Mouse (Mus musculus) layer of hippocampus, adult 11-12 months (tissue): ENCODE measurements at regions not wholly inside any gene's neighbourhood (a gene's known extent, or its start where the extent isn't known, plus 50 kb on each side); places are given as distances from the start of the nearest gene placed in this dataset.

Experiments used
- DNase-seq: peaks from one replicate; pipeline ENCODE4 v3.0.0; 2022; ENCODE audit warnings: low spot score

GRCm38 (mm10) chr1:142838663-142839062 lies 801.8 kb upstream of the B3galt2 start:
- no peak for DNase-seq

DNA sequence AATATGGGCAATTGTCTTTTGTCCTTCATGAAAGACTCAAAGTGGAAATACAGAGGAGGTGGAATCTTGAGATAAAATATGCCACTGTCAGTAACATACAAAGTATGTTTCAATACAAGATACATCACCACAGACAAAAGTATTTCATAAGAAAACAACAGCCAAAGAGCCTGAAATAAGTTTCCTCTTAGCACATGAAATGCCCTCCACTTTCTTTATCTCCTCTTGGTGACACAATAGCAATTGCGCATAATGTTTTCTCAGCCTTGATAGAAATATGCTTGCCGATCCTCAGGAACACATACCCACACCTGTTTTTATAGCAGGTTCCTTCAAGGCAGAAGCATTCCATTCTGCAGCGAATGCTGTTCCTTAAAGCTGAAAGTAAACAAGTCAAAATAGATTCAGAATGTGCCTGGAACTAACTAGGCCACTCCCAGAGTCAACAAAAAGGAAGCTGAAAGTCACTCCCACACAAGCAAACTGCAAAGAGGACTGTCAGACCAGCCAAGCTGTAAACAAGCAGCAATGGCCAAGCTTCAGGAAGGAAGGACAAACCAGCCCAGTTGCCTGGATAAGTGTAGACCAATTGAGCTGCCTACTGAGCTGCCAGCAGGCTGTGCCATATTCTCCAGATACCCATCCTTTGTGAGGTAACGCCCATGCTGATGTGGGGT lies 773.3 kb upstream of the B3galt2 start:
- DNase-seq = no peak

DNA sequence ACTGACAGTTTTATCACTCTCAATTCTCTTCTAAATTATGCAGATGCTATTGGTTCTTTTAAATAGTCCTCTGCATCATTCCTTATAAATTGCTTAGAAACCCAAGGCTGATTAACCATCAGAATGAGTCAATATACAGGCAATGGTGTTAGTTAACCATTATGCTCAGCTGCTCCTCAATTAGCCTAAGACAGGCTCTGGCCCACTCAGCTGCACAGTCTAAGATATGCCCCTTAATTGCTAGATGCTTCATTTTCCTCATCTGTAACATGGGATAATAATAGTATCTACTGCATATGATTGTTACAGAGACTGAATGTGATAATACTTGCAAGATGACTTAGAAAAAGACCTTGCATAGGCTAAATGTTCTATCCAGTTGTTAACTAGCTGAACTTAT lies 748.6 kb upstream of the B3galt2 start:
- no peak for DNase-seq

GRCm38 (mm10) chr1:142893156-142893555 lies 747.3 kb upstream of the B3galt2 start:
- no peak for DNase-seq

- DNase-seq = no peak
Observed at GRCm38 (mm10) chr1:142894145-142894544, 746.3 kb upstream of the B3galt2 start.

DNA sequence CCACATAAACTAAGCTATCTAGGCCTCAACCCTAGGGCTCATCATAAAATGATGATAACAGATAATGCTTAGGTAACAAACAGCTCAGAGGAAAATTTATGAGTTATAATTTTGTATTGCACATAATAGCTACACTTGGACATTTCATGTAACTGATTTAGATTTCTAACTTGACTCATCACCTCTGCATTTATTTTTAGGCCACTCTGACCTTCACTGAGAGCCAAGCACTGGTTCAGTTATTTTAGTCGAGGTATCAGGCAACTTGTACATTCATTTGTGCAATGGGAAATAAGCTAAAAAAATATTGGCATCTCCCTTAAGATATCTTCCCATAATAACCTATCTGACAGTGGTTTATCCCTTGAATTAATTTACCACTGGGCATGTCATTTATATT lies 745.4 kb upstream of the B3galt2 start:
- no peak for DNase-seq

- DNase-seq = no peak
Observed at GRCm38 (mm10) chr1:142909907-142910306, 730.6 kb upstream of the B3galt2 start.

DNA sequence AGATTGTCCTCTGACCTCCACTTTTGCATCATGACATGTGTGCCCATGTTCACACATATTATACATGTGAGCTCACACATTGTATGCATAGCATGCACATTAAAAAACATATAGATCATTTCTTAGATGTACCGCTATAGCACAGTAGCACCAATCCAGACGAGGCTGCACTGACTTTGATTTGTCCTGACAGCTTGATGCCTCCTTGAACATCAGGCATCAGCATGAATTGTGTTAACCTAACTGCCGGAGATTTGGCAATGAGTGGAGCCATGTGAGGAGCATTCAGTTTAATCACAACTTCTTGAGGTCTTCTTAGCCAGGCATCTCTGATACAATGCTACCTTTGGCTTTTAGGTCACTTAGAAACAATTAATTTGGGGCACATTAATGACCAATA lies 683.8 kb upstream of the B3galt2 start:
- DNase-seq = no peak

DNA sequence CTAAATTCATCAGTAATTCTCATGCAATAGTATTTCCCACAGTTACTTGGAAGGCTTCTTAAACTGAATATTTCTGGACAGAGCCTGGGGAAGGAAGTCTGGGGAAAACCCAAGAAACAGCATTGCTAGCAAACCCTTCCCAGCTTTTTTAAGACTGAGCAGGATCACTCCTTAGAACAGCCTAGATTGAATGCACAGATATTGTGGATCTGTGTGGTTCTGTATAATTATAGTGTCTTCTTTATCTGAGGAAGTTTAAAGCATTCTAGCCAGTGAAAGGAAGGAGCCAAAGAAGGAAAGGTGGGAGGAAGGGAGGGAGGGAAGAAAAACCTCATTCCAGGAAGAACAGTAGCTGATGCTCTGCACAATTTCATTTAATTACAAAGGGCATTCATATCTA lies 669.0 kb upstream of the B3galt2 start:
- DNase-seq = no peak

- DNase-seq = no peak
Observed at GRCm38 (mm10) chr1:142973387-142973786, 667.1 kb upstream of the B3galt2 start.

- DNase-seq = no peak
Observed at GRCm38 (mm10) chr1:142982994-142983393, 657.5 kb upstream of the B3galt2 start.

DNA sequence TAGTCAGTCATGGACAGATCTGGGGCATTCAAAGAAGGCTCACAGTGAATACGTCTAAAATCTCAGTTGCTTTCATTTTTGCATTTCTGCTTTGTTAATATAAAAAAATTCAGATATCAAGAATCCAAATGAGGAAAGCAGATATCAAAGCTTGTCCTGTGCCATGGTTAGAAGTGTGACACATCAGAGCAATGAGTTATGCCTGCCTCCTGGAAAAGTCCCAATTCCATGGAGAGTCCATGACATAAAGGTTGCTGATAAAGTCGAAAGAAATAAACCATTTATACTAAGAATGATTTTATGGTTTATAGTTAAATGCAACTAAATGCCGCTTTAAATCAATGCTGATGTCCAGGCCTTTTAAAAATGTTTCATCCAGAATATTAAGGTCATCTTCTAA lies 656.8 kb upstream of the B3galt2 start:
- no peak for DNase-seq

- no peak for DNase-seq
Observed at GRCm38 (mm10) chr1:142985516-142985915, 654.9 kb upstream of the B3galt2 start.

DNA sequence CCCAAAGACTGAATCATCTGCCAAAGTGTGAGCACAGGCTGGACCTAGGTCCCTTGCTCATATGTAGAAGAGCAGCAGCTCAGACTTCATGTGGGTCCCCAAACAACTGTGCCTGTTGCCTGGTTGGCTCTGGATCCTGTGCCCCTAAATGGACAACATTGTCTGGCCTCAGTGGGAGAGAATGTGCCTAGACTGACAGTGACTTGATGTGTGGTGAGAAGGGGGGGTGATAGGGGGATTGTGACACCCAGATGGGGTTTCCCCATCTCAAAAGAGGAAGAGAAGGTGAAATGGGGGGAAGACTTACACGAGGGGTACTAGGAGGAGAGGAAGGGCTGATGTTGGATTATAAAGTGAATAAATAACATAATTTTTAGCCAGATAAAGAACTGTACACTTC lies 640.2 kb upstream of the B3galt2 start:
- DNase-seq = no peak

GRCm38 (mm10) chr1:143001112-143001511 lies 639.4 kb upstream of the B3galt2 start:
- no peak for DNase-seq

GRCm38 (mm10) chr1:143006045-143006444 lies 634.4 kb upstream of the B3galt2 start:
- no peak for DNase-seq

DNA sequence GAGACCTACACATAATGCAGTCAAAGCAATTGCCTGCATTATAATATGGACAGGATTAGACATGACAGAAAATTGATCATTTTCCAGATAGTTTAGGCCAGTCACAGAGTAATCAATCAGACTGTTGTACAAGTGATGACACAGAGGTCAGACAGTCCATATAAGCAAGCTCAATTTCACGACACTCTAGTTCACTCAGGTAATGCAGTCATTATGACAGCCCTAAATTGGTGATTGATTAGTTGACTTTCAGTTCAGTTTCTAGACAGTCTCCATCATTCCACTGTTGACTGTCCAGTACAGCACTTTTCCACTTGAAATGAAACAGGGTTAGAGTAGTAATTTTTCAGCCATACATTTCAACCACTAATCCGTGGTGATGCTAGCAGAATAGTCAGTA lies 620.5 kb upstream of the B3galt2 start:
- DNase-seq = no peak

DNA sequence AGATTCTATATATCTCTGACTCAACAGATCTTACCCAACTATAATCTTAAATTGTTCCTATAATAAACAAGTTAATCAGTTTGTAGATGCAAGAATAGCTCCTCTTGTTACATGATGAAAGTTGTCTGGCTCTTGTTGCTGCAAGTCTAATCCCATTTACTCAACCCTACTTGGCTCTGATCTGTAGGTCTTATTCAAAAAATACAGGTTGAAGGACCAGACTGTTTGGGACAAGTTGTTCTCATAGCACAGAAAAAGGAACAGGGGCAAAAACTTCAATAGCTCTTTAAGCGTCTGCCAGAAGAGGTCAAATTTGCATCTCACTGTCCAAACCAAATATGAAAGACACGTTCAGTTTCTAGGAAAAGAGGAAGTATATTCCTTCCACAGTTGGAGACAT lies 587.3 kb upstream of the B3galt2 start:
- no peak for DNase-seq

DNA sequence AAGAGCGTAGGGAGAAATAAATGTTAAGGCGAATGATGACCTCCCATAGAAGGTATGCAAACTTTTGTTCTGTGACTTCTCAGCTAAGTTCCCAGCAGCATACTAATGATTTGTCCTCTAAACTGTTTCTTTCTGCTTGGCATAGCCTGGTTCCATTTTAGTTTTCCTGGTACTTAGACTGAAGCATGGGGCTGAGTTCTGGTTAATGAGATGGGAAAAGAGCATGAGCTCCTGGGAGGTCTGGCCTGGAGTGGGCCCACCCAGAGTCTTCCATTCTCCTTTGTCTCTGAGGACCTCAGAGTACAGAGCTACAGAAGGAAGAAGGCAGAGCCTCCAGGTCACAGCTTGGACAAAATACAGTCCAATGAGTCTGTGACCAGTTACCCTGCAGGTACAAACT lies 586.9 kb upstream of the B3galt2 start:
- peak; percentile 33 for DNase-seq

DNA sequence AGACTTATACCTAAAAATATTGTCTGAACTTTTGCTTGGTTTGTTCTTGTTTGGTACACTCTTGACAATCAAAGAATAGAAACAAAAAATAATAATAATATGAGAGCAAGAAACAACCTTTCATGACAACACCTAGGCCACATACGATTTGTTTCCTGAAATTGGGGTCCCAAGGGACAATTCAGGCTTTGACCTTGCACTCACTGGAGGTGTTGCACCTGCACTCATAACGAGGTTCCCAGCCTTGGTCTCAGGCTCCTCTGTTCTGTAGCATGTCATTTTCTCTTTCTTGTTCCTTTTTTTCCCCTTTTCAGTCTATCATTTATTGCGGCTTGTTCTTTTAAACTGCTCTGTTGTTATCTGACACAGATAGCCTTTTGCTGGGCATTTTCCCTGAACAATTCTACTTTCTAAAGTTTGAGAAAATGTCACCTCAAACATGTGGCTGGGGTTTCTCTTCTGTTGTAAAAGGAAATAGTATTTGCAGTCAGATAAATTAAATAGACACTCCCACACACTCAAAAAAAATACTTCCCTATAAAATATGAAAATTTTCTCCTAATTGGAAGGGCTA lies 585.9 kb upstream of the B3galt2 start:
- no peak for DNase-seq

- DNase-seq = no peak
Observed at GRCm38 (mm10) chr1:143060698-143061576, 579.5 kb upstream of the B3galt2 start.

GRCm38 (mm10) chr1:143065493-143065892 lies 575.0 kb upstream of the B3galt2 start:
- no peak for DNase-seq

- DNase-seq = no peak
Observed at GRCm38 (mm10) chr1:143071781-143072382, 568.6 kb upstream of the B3galt2 start.
